Mouse (Mus musculus) myocyte (in vitro differentiated cells): Measurements from ENCODE around the gene Hsd11b2.

Experiments used
- CEBPB ChIP-seq: IDR thresholded peaks from 2 replicates; pipeline ENCODE4 v1.6.1; 2011; ENCODE audit warnings: mild to moderate bottlenecking, moderate library complexity; ENCODE audit not compliant: poor library complexity, insufficient read depth, severe bottlenecking
- E2F4 ChIP-seq: IDR thresholded peaks from one replicate; pipeline ENCODE4 v1.6.1; 2011; ENCODE audit warnings: mild to moderate bottlenecking, control low read depth, moderate library complexity; ENCODE audit not compliant: insufficient read depth
- MAX ChIP-seq: IDR thresholded peaks from one replicate; pipeline ENCODE4 v1.6.1; 2011; ENCODE audit warnings: low read depth, mild to moderate bottlenecking, control low read depth
- MYOD1 ChIP-seq, 3 experiments: IDR thresholded peaks; one replicate each; pipeline ENCODE4 v1.6.1; 2011; ENCODE audit warnings: control low read depth in 2 of 3, low read depth in 2 of 3, mild to moderate bottlenecking in 2 of 3, moderate library complexity in 1 of 3; ENCODE audit not compliant: insufficient read length in 2 of 3, control insufficient read depth in 1 of 3
- MYOG ChIP-seq, 3 experiments: IDR thresholded peaks; one replicate each; pipeline ENCODE4 v1.6.1; 2011; ENCODE audit warnings: control low read depth in 2 of 3, low read depth in 2 of 3, mild to moderate bottlenecking in 2 of 3; ENCODE audit not compliant: insufficient read length in 2 of 3, control insufficient read depth in 1 of 3, insufficient read depth in 1 of 3
- POLR2A ChIP-seq: IDR thresholded peaks from one replicate; pipeline ENCODE4 v1.6.1; 2011; ENCODE audit warnings: low read depth, mild to moderate bottlenecking, control low read depth, moderate library complexity; ENCODE audit not compliant: insufficient read length
- POLR2AphosphoS2 ChIP-seq: IDR thresholded peaks from one replicate; pipeline ENCODE4 v1.6.1; 2011; ENCODE audit warnings: low read depth, control low read depth; ENCODE audit not compliant: insufficient read length
- SRF ChIP-seq: IDR thresholded peaks from one replicate; pipeline ENCODE4 v1.6.1; 2011; ENCODE audit warnings: low read depth; ENCODE audit not compliant: control insufficient read depth, insufficient read length
- TCF12 ChIP-seq: IDR thresholded peaks from one replicate; pipeline ENCODE4 v1.6.1; 2011; ENCODE audit warnings: mild to moderate bottlenecking, control low read depth; ENCODE audit not compliant: poor library complexity, insufficient read depth, severe bottlenecking
- USF1 ChIP-seq: IDR thresholded peaks from one replicate; pipeline ENCODE4 v1.6.1; 2011; ENCODE audit warnings: low read depth, mild to moderate bottlenecking, control low read depth, moderate library complexity

- TF ChIP-seq MYOG (IDR thresholded peaks at IDR 0.05; ENCODE audit: control insufficient read depth in 1 of 3, insufficient read depth in 1 of 3, insufficient read length in 2 of 3, low read depth in 2 of 3) (no peak), MYOD1 (IDR thresholded peaks at IDR 0.05; ENCODE audit: control insufficient read depth in 1 of 3, insufficient read length in 2 of 3, low read depth in 2 of 3) (peak in 2 of 3 experiments; percentile 57 to 68), POLR2A (peak; percentile 75), TCF12 (no peak), POLR2AphosphoS2 (peak; percentile 83), USF1 (no peak), SRF (peak; percentile 49), E2F4 (no peak), CEBPB (no peak), MAX (no peak)
Observed at GRCm38 (mm10) chr8:105471314-105472015, 47.1 kb upstream of the Hsd11b2 start, which contains the start of gene Tppp3.
